Comparison of ENCODE assay signal across 18 mouse cellular contexts in genomic region chr14:121946728-121947127, GRCm38 (mm10). TPM values are rescaled to one million over a fixed set of nuclear protein-coding genes. Genes with fewer than 3 reads are reported as not detected.
DNase-seq lines count a peak whose midpoint lies in the region; ATAC-seq and TF ChIP-seq lines count a peak whose summit lies in the region.
"Had no signal": no experiment of that assay in that cellular context is flagged by ENCODE, and none has a peak within 500 bp of the region (broad histone marks: within the 10 kb centered on the region; RNA-seq: fewer than 3 reads in every experiment).

No protein-coding gene starts in this region.

- 0 out of 2 replicates have a peak overlapping the region, but pooled peaks have one; percentile 45 for H3K27ac ChIP-seq in kidney, embryonic 15.5 days
- peak overlapping the region; percentile 87 for H3K27ac ChIP-seq in ES-Bruce4 (ENCODE audit: insufficient read depth, low read length)
- H3K27ac ChIP-seq: heart, adult 2 months; liver, embryonic 14.5 days had no signal

- no peak for ATAC-seq in kidney, embryonic 15.5 days (replicated peaks; ENCODE audit: low FRiP score)
- ATAC-seq: intestine, embryonic 16.5 days had no signal

- H3K4me2 ChIP-seq in kidney, embryonic 15.5 days = no peak overlapping the region
- H3K4me2 ChIP-seq: midbrain, embryonic 11.5 days had no signal

- no peak for TF ChIP-seq POLR2A in ES-Bruce4 (IDR thresholded peaks at IDR 0.05; ENCODE audit: insufficient read depth, low read length)

- intact Hi-C loops in gastrocnemius, postnatal 14 days (cut with DNase I; ENCODE audit: low total_unique reads) = no loop called here
- intact Hi-C loops in heart, postnatal 14 days (cut with DNase I) = no loop called here

- WGBS in kidney, embryonic 15.5 days = 50% methylated on average over 8 of the region's 8 CpGs

- TF ChIP-seq CTCF in ES-Bruce4 (IDR thresholded peaks at IDR 0.05; ENCODE audit: low read depth, low read length) = no peak

- no peak for DNase-seq in kidney, postnatal 10 days
- DNase-seq in CD4-positive, CD25-positive, alpha-beta regulatory T cell, adult 2 months (ENCODE audit: low read depth, low spot score) = peak; percentile 77
- peak; percentile 81 for DNase-seq in induced T-regulatory cell, adult 2 months (ENCODE audit: low read depth)
- no peak for DNase-seq in adrenal gland, postnatal 10 days
- no peak for DNase-seq in gastrocnemius, postnatal 14 days
- no peak for DNase-seq in heart, postnatal 14 days
- DNase-seq: cerebellum, adult 9-10 months; heart, postnatal 10 days; lung, postnatal 36 days had no signal

- H3K9ac ChIP-seq in kidney, embryonic 15.5 days = no peak overlapping the region
- no peak overlapping the region; the same call in 1 of the 2 replicates for H3K9ac ChIP-seq in ES-Bruce4 (ENCODE audit: low read depth, poor library complexity, severe bottlenecking)
- H3K9ac ChIP-seq: liver, embryonic 14.5 days had no signal

- TF ChIP-seq EP300 in ES-Bruce4 (IDR thresholded peaks at IDR 0.05; ENCODE audit: insufficient read depth, low read depth, low read length) = no peak

- H3K36me3 ChIP-seq in kidney, embryonic 15.5 days = no peaks in the 10 kb centered on the region
- H3K36me3 ChIP-seq in ES-Bruce4 (ENCODE audit: control insufficient read depth, insufficient read depth, low read length, poor library complexity, severe bottlenecking) = no peaks in the 10 kb centered on the region

- peaks cover 8% of the 10 kb centered on the region for H3K4me1 ChIP-seq in kidney, embryonic 15.5 days
- H3K4me1 ChIP-seq in ES-Bruce4 (ENCODE audit: control insufficient read depth, insufficient read depth, low read length) = peaks cover 5% of the 10 kb centered on the region

- no peak overlapping the region for H3K4me3 ChIP-seq in kidney, embryonic 15.5 days (replicated peaks)
- no peak overlapping the region for H3K4me3 ChIP-seq in ES-Bruce4 (ENCODE audit: low read depth, low read length)
- H3K4me3 ChIP-seq: heart, adult 2 months; myocyte had no signal

- no peaks in the 10 kb centered on the region for H3K27me3 ChIP-seq in kidney, embryonic 15.5 days
- H3K27me3 ChIP-seq in ES-Bruce4 (ENCODE audit: control insufficient read depth, insufficient read depth, low read length, poor library complexity, severe bottlenecking) = no peaks in the 10 kb centered on the region

- no peaks in the 10 kb centered on the region for H3K9me3 ChIP-seq in kidney, embryonic 15.5 days (replicated peaks)
- peaks cover 3% of the 10 kb centered on the region; the same call in 1 of the 2 replicates for H3K9me3 ChIP-seq in ES-Bruce4 (replicated peaks; ENCODE audit: control insufficient read depth, insufficient read depth, low read length, poor library complexity, severe bottlenecking)

RNA-seq across cellular contexts. Expression of gene Gpr183, which starts 18.3 kb away (rescaled TPM):
- 4.1 and 4.9 TPM in 2 replicates for polyA plus RNA-seq in kidney, embryonic 15.5 days (2015; fragmentation: Nextera tagmentation; extraction: Ambion mirVana)
- not detected in 2 replicates for polyA plus RNA-seq in ES-Bruce4 (2011; ENCODE audit: insufficient read depth, insufficient read length, low read depth, missing spikeins)
- total RNA-seq in adrenal gland, postnatal 10 days (2021) = 1 to 10 TPM in 1 of 2 experiments, under 1 TPM in 1; 0.94 to 1.2 TPM
- 1 to 10 TPM in 1 of 2 experiments, under 1 TPM in 1; 0.64 to 1.3 TPM for total RNA-seq in gastrocnemius, postnatal 14 days (2021)
- under 1 TPM; 0.54 to 0.67 TPM for total RNA-seq in heart, postnatal 14 days (2021)

RNA-seq across cellular contexts. Expression of gene Gpr18, which starts 31.1 kb away (rescaled TPM):
- polyA plus RNA-seq in kidney, embryonic 15.5 days (2015; fragmentation: Nextera tagmentation; extraction: Ambion mirVana) = 0.30 and 0.39 TPM in 2 replicates
- not detected in 2 replicates for polyA plus RNA-seq in ES-Bruce4 (2011; ENCODE audit: insufficient read depth, insufficient read length, low read depth, missing spikeins)
- total RNA-seq in adrenal gland, postnatal 10 days (2021) = 1 to 10 TPM; 1.2 TPM
- total RNA-seq in gastrocnemius, postnatal 14 days (2021) = not detected
- under 1 TPM in 1 of 2 experiments, not detected in 1; 0.39 TPM for total RNA-seq in heart, postnatal 14 days (2021)
- total RNA-seq: layer of hippocampus, adult 18-20 months; left cerebral cortex, adult 8-10 months had no signal
- polyA plus RNA-seq: myocyte had no signal

Comparison
In these comparisons a context has a peak if more than half of its experiments do, and no peak if none do; other contexts are left out.
1. DNase-seq: peak in CD4-positive, CD25-positive, alpha-beta regulatory T cell, adult 2 months (single experiment) and induced T-regulatory cell, adult 2 months (single experiment); none in kidney, postnatal 10 days (single experiment), adrenal gland, postnatal 10 days (single experiment), gastrocnemius, postnatal 14 days (single experiment) and heart, postnatal 14 days (0 of 2).